Mouse (Mus musculus) liver, embryonic 15.5 days (tissue): ENCODE data around the gene Thg1l. TPM values are rescaled to one million over a fixed set of nuclear protein-coding genes. Genes with fewer than 3 reads are reported as not detected.

Experiments
- ATAC-seq: fragments of 200-750 bp; cut with Nextera tagmentation; 2 replicates; pipeline ENCODE4 v1.8.0; 2017; ENCODE audit warnings: moderate number of reproducible peaks, mild to moderate bottlenecking, moderate library complexity; ENCODE audit not compliant: insufficient read depth
- H3K27ac ChIP-seq: fragments of 300-500 bp; sonication (generic); replicated peaks from 2 replicates; pipeline ENCODE4 v1.5.1; 2015; ENCODE audit warnings: mild to moderate bottlenecking, inconsistent platforms
- H3K27me3 ChIP-seq: fragments of 300-500 bp; sonication (generic); 2 replicates; pipeline ENCODE4 v1.6.1; 2015; ENCODE audit warnings: mild to moderate bottlenecking, inconsistent platforms
- H3K36me3 ChIP-seq: fragments of 300-500 bp; sonication (generic); replicated peaks from 2 replicates; pipeline ENCODE4 v1.6.1; 2015; ENCODE audit warnings: moderate library complexity, mild to moderate bottlenecking, inconsistent platforms
- H3K4me1 ChIP-seq: fragments of 300-500 bp; sonication (generic); replicated peaks from 2 replicates; pipeline ENCODE4 v1.6.1; 2015; ENCODE audit warnings: inconsistent platforms
- H3K4me2 ChIP-seq: fragments of 300-500 bp; sonication (generic); 2 replicates; pipeline ENCODE4 v1.6.1; 2015; ENCODE audit warnings: moderate library complexity, mild to moderate bottlenecking, inconsistent platforms
- H3K4me3 ChIP-seq: fragments of 300-500 bp; sonication (generic); replicated peaks from 2 replicates; pipeline ENCODE4 v1.5.1; 2015; ENCODE audit warnings: mild to moderate bottlenecking, inconsistent platforms
- H3K9ac ChIP-seq: fragments of 300-500 bp; sonication (generic); 2 replicates; pipeline ENCODE4 v1.6.1; 2015; ENCODE audit warnings: moderate library complexity, mild to moderate bottlenecking, inconsistent platforms
- H3K9me3 ChIP-seq: fragments of 300-500 bp; sonication (generic); replicated peaks from 2 replicates; pipeline ENCODE4 v1.6.1; 2016; ENCODE audit warnings: inconsistent platforms
- WGBS: fragments of 180-500 bp; shearing (Covaris S2); methylation state at CpG from one replicate; pipeline ENCODE4 v1.1.7; 2015; ENCODE audit warnings: mixed read lengths; ENCODE audit not compliant: insufficient replicate concordance; 5-methylcytosine and 5-hydroxymethylcytosine counted together
- polyA plus RNA-seq: library from polyadenylated mRNA; unstranded; fragments of >200 nt; fragmentation: Nextera tagmentation; extraction: Ambion mirVana; gene quantifications from 2 replicates; pipeline ENCODE4 v1.2.1, GENCODE M21; 2015

Thg1l gene
- polyA plus RNA-seq, 1 experiment from 2014 or later, result 5.5 TPM

- H3K27me3 ChIP-seq, result 0 out of 2 replicates have a peak, but pooled peaks cover 4% of the 10 kb centered on the region
- H3K27ac ChIP-seq, result no peak overlapping the region
- no peak overlapping the region for H3K9ac ChIP-seq
- no peak overlapping the region for H3K4me2 ChIP-seq
- H3K4me1 ChIP-seq, result peaks cover 6% of the 10 kb centered on the region; the same call in 1 of the 2 replicates
- no peak for ATAC-seq
- H3K36me3 ChIP-seq, result no peaks in the 10 kb centered on the region
- no peaks in the 10 kb centered on the region for H3K9me3 ChIP-seq
- WGBS, result 47% methylated on average over 3 of the region's 3 CpGs
- H3K4me3 ChIP-seq, result no peak overlapping the region
Observed at GRCm38 (mm10) chr11:45959598-45959997, 4.3 kb upstream of the Thg1l start.

DNA sequence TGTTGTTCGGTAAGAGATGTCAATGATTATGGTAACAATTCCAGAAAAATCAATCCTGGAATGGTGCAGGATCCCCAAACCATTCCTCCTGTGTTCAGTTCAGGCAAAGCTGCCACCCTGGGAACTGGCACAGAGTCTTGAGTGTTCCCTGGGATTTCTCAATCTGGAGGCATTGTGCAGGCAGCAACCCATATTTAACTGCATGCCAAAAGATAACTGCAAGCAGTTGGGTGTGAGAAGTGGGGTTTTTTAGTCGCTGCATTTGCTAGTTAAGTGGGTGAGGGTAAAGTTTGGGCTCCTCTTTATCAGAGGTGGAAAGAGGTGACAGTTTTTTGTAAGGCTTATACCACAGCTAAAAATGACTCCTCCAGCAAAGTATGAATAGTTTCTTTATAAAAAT is 7.8 kb downstream of the Thg1l start:
- 49% methylated on average over 2 of the region's 2 CpGs for WGBS
- Histone ChIP-seq H3K4me3 (no peak overlapping the region), H3K36me3 (peaks cover 37% of the 10 kb centered on the region), H3K27ac (no peak overlapping the region), H3K9me3 (no peaks in the 10 kb centered on the region), H3K27me3 (no peaks in the 10 kb centered on the region), H3K4me1 (peaks cover 22% of the 10 kb centered on the region), H3K9ac (no peak overlapping the region), H3K4me2 (no peak overlapping the region)
- ATAC-seq, result no peak

DNA sequence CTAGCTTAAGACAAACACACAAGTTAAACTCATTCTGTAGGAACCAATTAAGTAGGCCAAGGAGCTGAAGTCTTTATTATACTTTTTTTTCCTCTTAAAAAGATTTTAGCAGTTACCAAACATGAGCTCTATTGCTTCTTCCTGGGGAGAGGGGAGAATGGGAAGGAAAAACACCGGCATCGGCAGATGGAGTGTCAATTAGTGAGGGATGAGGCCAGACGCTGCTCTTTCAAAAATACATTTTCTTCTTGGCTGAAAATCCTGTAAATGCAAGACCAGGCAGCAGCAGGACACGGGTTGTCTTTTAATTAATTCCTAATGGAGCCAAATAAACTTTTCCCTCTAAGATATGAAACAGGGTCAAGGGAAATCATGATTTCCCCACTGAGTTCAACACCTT is 8.5 kb downstream of the Thg1l start:
- Histone ChIP-seq H3K4me1 (peaks cover 22% of the 10 kb centered on the region), H3K27ac (no peak overlapping the region), H3K36me3 (peaks cover 30% of the 10 kb centered on the region), H3K9me3 (no peaks in the 10 kb centered on the region), H3K27me3 (no peaks in the 10 kb centered on the region), H3K4me2 (no peak overlapping the region), H3K4me3 (no peak overlapping the region), H3K9ac (no peak overlapping the region)
- 67% methylated on average over 4 of the region's 4 CpGs for WGBS
- ATAC-seq, result no peak

GRCm38 (mm10) chr11:45944643-45945156 is 10.6 kb downstream of the Thg1l start, which contains the start of gene Lsm11:
TSS of gene Lsm11 (minus strand) at chr11:45944935.
- 0% methylated on average over 52 of the region's 55 CpGs for WGBS
- H3K9ac ChIP-seq, result peak within 1 kb of the TSS; percentile 77
- H3K36me3 ChIP-seq, result peaks cover 14% of the 10 kb centered on the region
- peak; percentile 91 for ATAC-seq
- no peaks in the 10 kb centered on the region for H3K9me3 ChIP-seq
- H3K4me3 ChIP-seq, result peak within 1 kb of the TSS; percentile 87
- peaks cover 22% of the 10 kb centered on the region for H3K4me1 ChIP-seq
- peak within 1 kb of the TSS; percentile 99 for H3K4me2 ChIP-seq
- H3K27me3 ChIP-seq, result no peaks in the 10 kb centered on the region
- H3K27ac ChIP-seq, result peak within 1 kb of the TSS; percentile 66

DNA sequence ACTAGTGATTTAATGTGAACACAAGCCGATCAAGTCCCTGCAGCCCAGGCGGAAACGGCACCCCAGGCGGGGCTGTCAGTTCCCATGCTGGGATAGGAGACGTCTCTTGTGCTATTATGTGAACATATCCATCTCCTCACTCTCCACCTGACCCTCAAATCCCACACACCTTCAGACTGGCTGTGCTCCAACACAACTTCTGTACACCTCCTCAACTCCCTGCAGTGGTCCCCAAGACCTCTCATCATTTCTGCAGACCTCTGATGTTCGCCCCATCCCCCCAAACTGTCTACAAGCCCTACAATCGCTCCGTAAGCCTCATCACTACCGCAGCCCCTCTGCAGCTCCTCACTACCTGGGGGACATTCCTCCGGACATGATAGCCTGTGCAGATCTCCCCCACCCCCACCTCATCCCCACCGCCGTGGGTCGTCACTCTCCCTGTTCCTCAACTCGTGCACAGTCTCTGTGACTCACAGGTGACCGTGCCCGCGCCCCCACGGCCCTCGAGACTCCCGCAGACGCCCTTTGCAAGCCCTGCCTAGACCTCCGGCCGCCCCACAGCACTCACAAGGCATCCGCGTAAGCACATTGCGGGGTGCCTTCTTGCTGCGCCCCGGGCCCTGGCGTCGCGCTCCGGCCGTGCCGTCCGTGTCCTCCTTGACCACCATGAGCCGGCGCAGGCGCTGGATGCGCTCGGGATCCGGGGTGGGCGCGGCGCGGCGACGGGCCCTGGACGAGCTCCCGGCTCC is 11.2 kb downstream of the Thg1l start:
- ATAC-seq, result peak; percentile 34
- peak overlapping the region; percentile 99 for H3K4me2 ChIP-seq
- H3K9ac ChIP-seq, result peak overlapping the region; percentile 77
- H3K27me3 ChIP-seq, result no peaks in the 10 kb centered on the region
- peak overlapping the region; percentile 66 for H3K27ac ChIP-seq
- H3K9me3 ChIP-seq, result no peaks in the 10 kb centered on the region
- peaks cover 25% of the 10 kb centered on the region for H3K4me1 ChIP-seq
- under 1% methylated on average over 49 of the region's 49 CpGs for WGBS
- H3K4me3 ChIP-seq, result peak overlapping the region; percentile 87
- 0 out of 2 replicates have a peak, but pooled peaks cover 8% of the 10 kb centered on the region for H3K36me3 ChIP-seq

DNA sequence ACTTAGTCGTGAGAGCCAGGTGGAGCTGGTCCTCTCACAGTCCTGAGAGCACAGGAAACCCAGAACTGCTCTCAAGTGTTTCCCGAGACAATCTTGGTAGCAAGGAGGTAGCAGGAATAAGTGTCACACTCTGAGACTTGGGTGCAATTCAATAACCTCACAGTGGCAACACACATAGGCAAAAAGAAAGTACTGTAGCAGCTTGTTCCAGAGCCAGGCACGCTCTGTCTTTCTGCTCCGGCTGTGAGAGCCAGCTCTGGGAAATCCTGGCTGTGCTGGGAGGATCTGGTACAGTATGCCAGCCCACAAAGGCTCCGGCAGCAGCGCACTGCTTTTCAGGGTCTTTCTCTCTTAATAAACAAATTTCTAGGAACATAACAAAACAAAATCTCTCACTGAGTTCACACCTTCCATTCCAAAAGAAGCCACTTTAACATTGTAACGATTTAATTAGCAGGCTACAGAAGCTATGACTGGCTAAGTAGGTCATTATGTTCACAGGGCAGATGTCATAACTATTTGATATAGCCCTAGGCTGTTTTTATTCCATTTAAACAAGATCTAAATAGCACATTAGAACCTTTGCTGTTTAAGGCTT is 12.1 kb downstream of the Thg1l start:
- 74% methylated on average over 7 of the region's 7 CpGs for WGBS
- Histone ChIP-seq H3K27ac (no peak overlapping the region), H3K9me3 (no peaks in the 10 kb centered on the region), H3K27me3 (no peaks in the 10 kb centered on the region), H3K4me3 (peak overlapping the region; percentile 87), H3K4me1 (peaks cover 25% of the 10 kb centered on the region), H3K4me2 (peak overlapping the region; percentile 99), H3K9ac (no peak overlapping the region), H3K36me3 (0 out of 2 replicates have a peak, but pooled peaks cover 2% of the 10 kb centered on the region)
- no peak for ATAC-seq

- Histone ChIP-seq H3K4me3 (no peak overlapping the region), H3K4me1 (peaks cover 25% of the 10 kb centered on the region), H3K27ac (no peak overlapping the region), H3K36me3 (peaks cover 2% of the 10 kb centered on the region; the same call in 1 of the 2 replicates), H3K9me3 (no peaks in the 10 kb centered on the region), H3K9ac (no peak overlapping the region), H3K27me3 (no peaks in the 10 kb centered on the region), H3K4me2 (no peak overlapping the region)
- 86% methylated on average over 7 of the region's 7 CpGs for WGBS
- ATAC-seq, result no peak
Observed at GRCm38 (mm10) chr11:45942281-45942680, 13.0 kb downstream of the Thg1l start.

DNA sequence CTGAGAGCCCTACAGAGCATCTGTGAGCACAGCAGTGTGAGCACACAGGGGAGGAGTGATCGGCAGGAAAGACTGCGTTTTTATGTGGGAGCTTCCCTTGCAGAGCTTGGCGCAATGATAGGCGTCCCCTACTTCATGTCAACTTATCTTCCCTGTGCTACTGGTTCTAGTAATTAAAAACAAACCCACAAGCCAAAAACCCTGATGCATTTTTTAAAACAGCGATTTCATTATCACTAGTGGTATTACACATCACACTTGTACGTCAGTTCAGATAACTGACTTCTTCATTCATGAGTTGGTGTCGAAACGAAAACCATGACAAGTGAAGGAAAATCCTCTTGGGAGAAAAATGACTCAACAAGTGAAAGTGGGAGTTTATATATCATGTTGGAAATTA is 16.4 kb downstream of the Thg1l start:
- Histone ChIP-seq H3K9ac (no peak overlapping the region), H3K27ac (no peak overlapping the region), H3K4me1 (peaks cover 18% of the 10 kb centered on the region), H3K36me3 (peaks cover 29% of the 10 kb centered on the region), H3K4me3 (no peak overlapping the region), H3K27me3 (no peaks in the 10 kb centered on the region), H3K9me3 (no peaks in the 10 kb centered on the region), H3K4me2 (no peak overlapping the region)
- ATAC-seq, result no peak
- 64% methylated on average over 8 of the region's 8 CpGs for WGBS

DNA sequence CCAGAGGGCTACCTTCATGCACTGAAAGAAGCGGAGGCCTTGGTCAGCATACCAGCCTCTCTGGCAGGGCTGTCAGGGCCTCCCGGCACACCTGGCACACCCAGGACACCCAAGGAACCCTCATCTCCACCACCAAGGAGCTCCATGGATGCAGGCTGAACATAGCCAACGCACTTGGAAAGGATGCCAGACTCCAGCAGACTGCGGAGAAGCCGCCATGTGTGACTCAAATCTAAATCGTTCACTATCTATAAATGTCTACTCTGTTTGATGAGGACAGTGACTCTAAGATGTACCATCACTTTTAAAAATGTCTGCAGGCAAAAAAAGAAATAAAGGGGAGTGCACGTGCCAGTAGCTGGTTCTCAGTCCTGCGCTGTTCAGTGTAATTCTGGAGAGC is 17.8 kb downstream of the Thg1l start:
- H3K4me3 ChIP-seq, result no peak overlapping the region
- no peak for ATAC-seq
- H3K27me3 ChIP-seq, result no peaks in the 10 kb centered on the region
- H3K4me1 ChIP-seq, result peaks cover 4% of the 10 kb centered on the region; the same call in 1 of the 2 replicates
- H3K9ac ChIP-seq, result no peak overlapping the region
- H3K9me3 ChIP-seq, result no peaks in the 10 kb centered on the region
- peaks cover 41% of the 10 kb centered on the region for H3K36me3 ChIP-seq
- 87% methylated on average over 8 of the region's 8 CpGs for WGBS
- H3K27ac ChIP-seq, result no peak overlapping the region
- no peak overlapping the region for H3K4me2 ChIP-seq

GRCm38 (mm10) chr11:45932771-45933170 is 22.5 kb downstream of the Thg1l start:
- Histone ChIP-seq H3K4me1 (no peaks in the 10 kb centered on the region), H3K36me3 (peaks cover 47% of the 10 kb centered on the region), H3K9ac (no peak overlapping the region), H3K4me3 (no peak overlapping the region), H3K4me2 (no peak overlapping the region), H3K9me3 (no peaks in the 10 kb centered on the region), H3K27me3 (no peaks in the 10 kb centered on the region), H3K27ac (no peak overlapping the region)
- ATAC-seq, result no peak
- 77% methylated on average over 10 of the region's 10 CpGs for WGBS

DNA sequence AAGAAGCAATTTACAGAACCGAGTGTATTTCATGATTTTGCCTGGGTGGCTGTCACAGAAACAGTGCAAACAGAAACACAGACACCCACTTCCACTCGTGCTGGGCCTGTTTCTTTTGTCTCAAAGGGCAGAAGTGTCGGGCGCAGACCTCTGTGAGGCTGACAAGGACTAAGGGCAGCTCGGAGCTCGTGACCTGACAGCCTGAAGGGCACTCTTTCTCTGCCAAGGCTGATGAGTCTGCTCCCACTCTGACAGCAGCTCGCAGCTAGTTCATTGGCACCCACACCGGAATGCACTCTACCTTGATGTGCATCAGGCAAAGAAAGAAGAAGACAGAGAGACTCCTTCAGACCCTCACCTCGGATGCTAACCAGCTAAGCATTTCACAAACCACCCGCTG is 25.8 kb downstream of the Thg1l start:
- WGBS, result 75% methylated on average over 10 of the region's 10 CpGs
- H3K9ac ChIP-seq, result no peak overlapping the region
- ATAC-seq, result no peak
- peaks cover 5% of the 10 kb centered on the region; the same call in 1 of the 2 replicates for H3K27me3 ChIP-seq
- H3K9me3 ChIP-seq, result no peaks in the 10 kb centered on the region
- no peak overlapping the region for H3K4me3 ChIP-seq
- no peak overlapping the region for H3K4me2 ChIP-seq
- peaks cover 23% of the 10 kb centered on the region for H3K36me3 ChIP-seq
- H3K4me1 ChIP-seq, result 0 out of 2 replicates have a peak, but pooled peaks cover 5% of the 10 kb centered on the region
- no peak overlapping the region for H3K27ac ChIP-seq
